Mouse (Mus musculus) cerebellum, postnatal 14 days (tissue): ENCODE data around the gene Dnajb8.

Source experiments
- DNase-seq, 2 experiments: peaks; one replicate each; pipeline ENCODE4 v3.0.0; 2021; ENCODE audit warnings: mixed read lengths in 2 of 2

Dnajb8 gene

DNA sequence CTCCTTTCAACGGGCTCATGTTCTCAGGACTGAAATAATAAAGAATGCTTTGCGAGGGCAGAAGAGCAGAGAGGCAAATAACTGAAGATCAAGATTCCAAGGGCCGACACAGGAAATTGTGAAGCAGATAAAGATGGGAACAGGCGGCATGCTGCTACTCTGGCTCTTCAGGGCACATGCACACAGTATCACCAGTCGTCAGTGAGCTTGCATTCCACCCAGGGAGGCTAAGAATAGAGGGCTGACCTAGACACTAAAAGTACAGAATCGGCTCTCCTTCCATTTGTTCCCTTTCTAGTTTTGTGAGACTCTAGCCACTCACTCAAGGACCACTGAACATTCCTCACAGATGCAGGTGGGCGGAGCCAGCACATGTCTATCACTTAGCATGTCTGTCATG, 79.2 kb downstream of the Dnajb8 start:
- no peak for DNase-seq
